Mouse (Mus musculus): Measurements from ENCODE around the gene Abt1. TPM values are rescaled to one million over a fixed set of nuclear protein-coding genes. Genes with fewer than 3 reads are reported as not detected.

Gene Abt1
- 12.4 and 13.4 TPM in 2 replicates for polyA plus RNA-seq (2015; fragmentation: Nextera tagmentation; extraction: Ambion mirVana)

GRCm38 (mm10) chr13:23423286-23424051, at the start of gene Abt1:
Abt1 (minus strand) TSS chr13:23423866.
- H3K9me3 ChIP-seq (replicated peaks), result no peaks in the 10 kb centered on the region
- peak within 1 kb of the TSS; percentile 77 for H3K4me2 ChIP-seq
- peak within 1 kb of the TSS; percentile 35 for H3K27ac ChIP-seq
- no peaks in the 10 kb centered on the region for H3K27me3 ChIP-seq
- H3K9ac ChIP-seq, result peak within 1 kb of the TSS; percentile 78
- H3K36me3 ChIP-seq (ENCODE audit: poor library complexity, severe bottlenecking), result peaks cover 37% of the 10 kb centered on the region
- peak within 1 kb of the TSS; percentile 70 for H3K4me3 ChIP-seq
- ATAC-seq, result peak; percentile 89
- under 1% methylated on average over 47 of the region's 48 CpGs for whole genome bisulfite sequencing
- H3K4me1 ChIP-seq, result peaks cover 19% of the 10 kb centered on the region

DNA sequence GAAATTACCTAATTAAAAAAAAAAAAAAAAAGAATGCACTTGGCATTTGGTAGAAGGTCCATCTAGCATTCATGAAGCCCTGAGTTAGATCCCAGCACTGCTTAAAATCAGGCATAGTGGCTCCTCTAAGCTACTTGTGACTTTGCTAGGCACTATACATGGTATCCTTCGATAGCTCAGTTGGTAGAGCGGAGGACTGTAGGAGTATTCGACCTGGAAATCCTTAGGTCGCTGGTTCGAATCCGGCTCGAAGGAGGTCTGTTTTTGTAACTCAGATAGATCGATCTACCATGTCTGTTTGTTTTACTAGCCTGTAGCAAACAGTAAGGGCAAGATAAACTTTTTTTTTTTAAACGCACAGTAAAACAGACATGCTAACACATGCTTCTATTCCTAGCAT, 43.2 kb upstream of the Abt1 start:
- H3K4me2 ChIP-seq, result no peak overlapping the region
- H3K4me3 ChIP-seq, result no peak overlapping the region
- H3K4me1 ChIP-seq, result peaks cover 16% of the 10 kb centered on the region
- no peak overlapping the region for H3K27ac ChIP-seq
- 3% methylated on average over 9 of the region's 9 CpGs for WGBS
- peak; percentile 54 for ATAC-seq
- no peaks in the 10 kb centered on the region for H3K9me3 ChIP-seq (replicated peaks)
- no peaks in the 10 kb centered on the region for H3K27me3 ChIP-seq
- no peaks in the 10 kb centered on the region for H3K36me3 ChIP-seq (ENCODE audit: poor library complexity, severe bottlenecking)
- H3K9ac ChIP-seq, result no peak overlapping the region

GRCm38 (mm10) chr13:23466306-23466705, 42.6 kb upstream of the Abt1 start:
- 66% methylated on average over 1 of the region's 1 CpGs for WGBS
- no peak overlapping the region for H3K9ac ChIP-seq
- H3K27ac ChIP-seq, result no peak overlapping the region
- H3K4me2 ChIP-seq, result no peak overlapping the region
- H3K36me3 ChIP-seq (ENCODE audit: poor library complexity, severe bottlenecking), result no peaks in the 10 kb centered on the region
- no peak overlapping the region for H3K4me3 ChIP-seq
- H3K9me3 ChIP-seq (replicated peaks), result no peaks in the 10 kb centered on the region
- H3K27me3 ChIP-seq, result no peaks in the 10 kb centered on the region
- ATAC-seq, result no peak
- peaks cover 16% of the 10 kb centered on the region for H3K4me1 ChIP-seq

GRCm38 (mm10) chr13:23465600-23466109, 42.0 kb upstream of the Abt1 start, which contains the start of gene Btn1a1:
Btn1a1 (minus strand) TSS chr13:23465901.
- Histone ChIP-seq H3K9me3 (replicated peaks) (no peaks in the 10 kb centered on the region), H3K4me2 (peak within 1 kb of the TSS; percentile 76), H3K4me3 (peak within 1 kb of the TSS; percentile 58), H3K27me3 (no peaks in the 10 kb centered on the region), H3K27ac (no peak within 1 kb of the TSS), H3K9ac (peak within 1 kb of the TSS; percentile 70), H3K36me3 (ENCODE audit: poor library complexity, severe bottlenecking) (no peaks in the 10 kb centered on the region), H3K4me1 (peaks cover 16% of the 10 kb centered on the region)
- no peak for ATAC-seq
- 2% methylated on average over 7 of the region's 7 CpGs for WGBS

- H3K27ac ChIP-seq, result no peak overlapping the region
- WGBS, result 3% methylated on average over 11 of the region's 11 CpGs
- H3K9me3 ChIP-seq (replicated peaks), result no peaks in the 10 kb centered on the region
- peak overlapping the region; percentile 70 for H3K9ac ChIP-seq
- H3K4me2 ChIP-seq, result peak overlapping the region; percentile 76
- peaks cover 16% of the 10 kb centered on the region for H3K4me1 ChIP-seq
- no peak; the same call in 1 of the 2 replicates for ATAC-seq
- peak overlapping the region; percentile 58 for H3K4me3 ChIP-seq
- no peaks in the 10 kb centered on the region for H3K27me3 ChIP-seq
- H3K36me3 ChIP-seq (ENCODE audit: poor library complexity, severe bottlenecking), result no peaks in the 10 kb centered on the region
Measured at GRCm38 (mm10) chr13:23464841-23465366, 41.2 kb upstream of the Abt1 start.

GRCm38 (mm10) chr13:23464224-23464637, 40.6 kb upstream of the Abt1 start:
- peak overlapping the region; percentile 58 for H3K4me3 ChIP-seq
- WGBS, result 0% methylated on average over 29 of the region's 29 CpGs
- peak overlapping the region; percentile 70 for H3K9ac ChIP-seq
- H3K36me3 ChIP-seq (ENCODE audit: poor library complexity, severe bottlenecking), result no peaks in the 10 kb centered on the region
- peaks cover 20% of the 10 kb centered on the region for H3K4me1 ChIP-seq
- no peaks in the 10 kb centered on the region for H3K27me3 ChIP-seq
- H3K4me2 ChIP-seq, result peak overlapping the region; percentile 76
- H3K9me3 ChIP-seq (replicated peaks), result no peaks in the 10 kb centered on the region
- ATAC-seq, result peak; percentile 50
- no peak overlapping the region for H3K27ac ChIP-seq

DNA sequence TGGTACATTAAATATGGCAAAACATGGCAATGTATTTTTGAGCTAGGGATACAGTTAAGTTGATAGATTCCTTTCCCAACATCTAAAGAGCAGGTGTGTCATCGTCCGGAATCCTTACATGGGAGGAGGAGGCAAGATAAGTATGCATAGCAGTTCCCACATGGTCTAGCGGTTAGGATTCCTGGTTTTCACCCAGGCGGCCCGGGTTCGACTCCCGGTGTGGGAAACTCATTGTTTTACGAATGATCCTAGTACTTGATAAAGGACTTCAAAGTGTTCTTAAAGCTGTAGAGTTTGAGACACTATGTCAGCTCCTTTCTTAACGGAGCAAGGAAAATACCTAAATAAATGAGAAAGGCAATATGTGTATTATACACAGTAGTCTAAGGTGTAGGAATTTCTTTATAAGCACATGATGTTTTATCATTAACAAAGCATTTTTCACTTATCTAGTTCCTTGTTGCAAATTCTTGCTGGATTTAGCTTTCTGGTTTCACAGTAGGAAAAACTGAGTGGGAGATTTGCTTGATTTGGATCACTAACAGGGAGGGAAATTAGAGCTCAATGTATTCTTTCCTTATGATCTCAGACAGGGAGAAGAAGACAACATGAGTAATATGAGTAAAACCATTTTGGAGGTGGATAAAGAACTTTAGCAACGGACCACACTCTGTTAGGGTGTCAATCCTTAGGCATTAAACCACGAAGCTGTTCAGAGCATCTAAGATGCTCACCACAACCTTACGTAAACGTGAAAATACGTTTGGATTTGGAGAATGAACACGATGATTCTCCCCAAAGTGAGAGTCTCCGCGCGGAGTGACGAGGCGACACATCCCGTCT, 39.9 kb upstream of the Abt1 start:
- Histone ChIP-seq H3K36me3 (ENCODE audit: poor library complexity, severe bottlenecking) (no peaks in the 10 kb centered on the region), H3K27me3 (no peaks in the 10 kb centered on the region)
- WGBS, result under 1% methylated on average over 21 of the region's 21 CpGs

DNA sequence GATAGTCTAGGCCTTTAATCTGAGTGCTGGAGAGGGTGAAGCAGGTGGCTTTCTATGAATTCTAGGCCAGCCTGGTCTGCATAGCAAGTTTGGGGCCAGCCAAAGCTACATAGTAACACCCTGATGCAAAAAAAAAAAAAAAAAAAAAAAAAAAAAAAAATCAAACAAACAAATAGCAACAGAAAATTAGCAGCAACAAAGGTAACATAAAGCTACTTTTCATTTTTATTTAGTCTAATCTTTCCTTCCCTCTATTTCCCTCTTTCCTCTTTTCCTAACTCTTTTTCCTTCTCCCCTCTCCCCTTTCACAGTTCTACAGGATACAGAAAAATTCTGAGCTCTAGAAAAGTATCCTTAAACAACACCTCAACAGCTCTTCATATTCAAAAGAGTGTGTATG, 39.0 kb upstream of the Abt1 start:
- no peak overlapping the region for H3K27ac ChIP-seq
- no peak overlapping the region for H3K4me2 ChIP-seq
- ATAC-seq, result no peak
- H3K9ac ChIP-seq, result no peak overlapping the region
- no peaks in the 10 kb centered on the region for H3K36me3 ChIP-seq (ENCODE audit: poor library complexity, severe bottlenecking)
- H3K9me3 ChIP-seq (replicated peaks), result no peaks in the 10 kb centered on the region
- no peak overlapping the region for H3K4me3 ChIP-seq
- H3K27me3 ChIP-seq, result no peaks in the 10 kb centered on the region
- peaks cover 22% of the 10 kb centered on the region for H3K4me1 ChIP-seq

More for the DNA sequence above, 39.9 kb upstream of the Abt1 start:
- ATAC-seq, result peak; percentile 79
- H3K27ac ChIP-seq, result no peak overlapping the region
- H3K9ac ChIP-seq, result peak overlapping the region; percentile 70
- H3K4me2 ChIP-seq, result peak overlapping the region; percentile 76
- H3K9me3 ChIP-seq (replicated peaks), result no peaks in the 10 kb centered on the region
- H3K4me3 ChIP-seq, result peak overlapping the region; percentile 58
- H3K4me1 ChIP-seq, result peaks cover 22% of the 10 kb centered on the region

GRCm38 (mm10) chr13:23462063-23462462, 38.4 kb upstream of the Abt1 start:
- H3K36me3 ChIP-seq (ENCODE audit: poor library complexity, severe bottlenecking), result no peaks in the 10 kb centered on the region
- no peak overlapping the region for H3K4me2 ChIP-seq
- no peak for ATAC-seq
- H3K4me3 ChIP-seq, result no peak overlapping the region
- H3K27ac ChIP-seq, result no peak overlapping the region
- 78% methylated on average over 4 of the region's 4 CpGs for WGBS
- H3K9me3 ChIP-seq (replicated peaks), result no peaks in the 10 kb centered on the region
- no peak overlapping the region for H3K9ac ChIP-seq
- no peaks in the 10 kb centered on the region for H3K27me3 ChIP-seq
- peaks cover 22% of the 10 kb centered on the region for H3K4me1 ChIP-seq

DNA sequence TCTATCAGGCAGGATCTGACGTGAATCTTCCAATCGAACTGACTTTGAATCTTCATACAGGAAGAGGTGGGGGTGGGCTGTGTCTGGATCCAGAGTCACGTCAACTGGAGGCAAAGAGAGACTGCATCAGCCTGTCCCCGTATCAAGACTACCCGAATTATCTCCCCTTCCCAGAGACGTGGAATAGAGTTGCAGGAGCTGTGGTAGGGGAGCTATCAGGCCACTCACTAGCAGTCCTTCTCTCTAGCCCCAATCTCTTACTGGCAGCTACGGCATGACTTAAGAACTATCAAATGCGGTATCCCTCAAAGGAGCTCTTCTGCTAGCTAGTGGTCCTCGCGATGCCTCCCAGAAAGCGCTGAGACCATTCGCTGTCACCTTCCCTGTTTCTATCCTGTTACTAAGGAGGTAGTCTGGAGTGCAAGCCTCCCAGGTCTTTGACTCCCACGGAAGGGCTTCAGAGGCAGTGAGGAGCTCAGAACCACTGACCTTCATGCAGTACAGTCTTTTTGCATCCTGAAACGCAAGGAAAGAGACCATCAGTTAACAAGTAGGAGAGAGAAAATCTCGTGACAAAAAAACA, 35.7 kb upstream of the Abt1 start:
- Histone ChIP-seq H3K27ac (no peak overlapping the region), H3K4me3 (no peak overlapping the region), H3K9me3 (replicated peaks) (no peaks in the 10 kb centered on the region), H3K27me3 (no peaks in the 10 kb centered on the region), H3K36me3 (ENCODE audit: poor library complexity, severe bottlenecking) (no peaks in the 10 kb centered on the region), H3K4me2 (no peak overlapping the region), H3K9ac (no peak overlapping the region), H3K4me1 (0 out of 2 replicates have a peak, but pooled peaks cover 6% of the 10 kb centered on the region)
- WGBS, result 16% methylated on average over 15 of the region's 15 CpGs
- ATAC-seq, result no peak

- Histone ChIP-seq H3K27ac (peak overlapping the region; percentile 80), H3K27me3 (no peaks in the 10 kb centered on the region), H3K9ac (peak overlapping the region; percentile 75), H3K4me3 (peak overlapping the region; percentile 61), H3K4me2 (peak overlapping the region; percentile 62), H3K9me3 (replicated peaks) (no peaks in the 10 kb centered on the region), H3K4me1 (0 out of 2 replicates have a peak, but pooled peaks cover 3% of the 10 kb centered on the region), H3K36me3 (ENCODE audit: poor library complexity, severe bottlenecking) (no peaks in the 10 kb centered on the region)
- under 1% methylated on average over 9 of the region's 9 CpGs for WGBS
- ATAC-seq, result no peak
Measured at GRCm38 (mm10) chr13:23453926-23454325, 30.3 kb upstream of the Abt1 start.

Data from forebrain, embryonic 13.5 days (tissue).